Mouse (Mus musculus): Measurements from ENCODE around the gene Atxn1. TPM values are rescaled to one million over a fixed set of nuclear protein-coding genes. Genes with fewer than 3 reads are reported as not detected.

Atxn1 gene
- polyA plus RNA-seq, 1 experiment from 2014 or later = 11.9 TPM

DNA sequence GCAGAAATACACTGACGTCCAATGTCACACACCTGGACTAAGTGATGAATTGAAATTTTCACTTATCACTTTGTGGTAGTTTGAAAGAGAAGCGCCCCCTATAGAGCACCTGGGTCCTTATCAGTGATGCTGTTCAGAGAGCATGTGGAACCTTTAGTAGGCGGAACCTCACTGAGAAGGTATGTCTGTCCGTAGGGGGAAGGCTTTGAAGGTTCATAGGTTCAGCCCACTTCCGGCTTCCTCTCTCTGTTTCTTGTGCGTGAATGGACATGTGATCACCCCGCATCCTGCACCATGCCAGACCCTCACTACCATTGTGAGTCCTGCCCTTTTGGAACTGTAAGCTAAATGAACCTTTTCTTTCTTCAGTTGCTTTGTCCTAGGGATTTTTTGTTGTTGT is 29.0 kb downstream of the Atxn1 start:
- Histone ChIP-seq H3K36me3 (ENCODE audit: insufficient read depth, low read length) (no peaks in the 10 kb centered on the region), H3K9me3 (ENCODE audit: low read length) (no peaks in the 10 kb centered on the region), H3K4me2 (replicated peaks; ENCODE audit: low read depth, low read length) (no peak overlapping the region), H3K27me3 (replicated peaks; ENCODE audit: insufficient read depth, low read length) (no peaks in the 10 kb centered on the region), H3K4me3 (ENCODE audit: low read depth, low read length) (no peak overlapping the region), H3K4me1 (ENCODE audit: insufficient read depth, low read depth, low read length) (no peaks in the 10 kb centered on the region), H3K27ac (ENCODE audit: low read length) (no peak overlapping the region), H3K9ac (replicated peaks; ENCODE audit: low read depth) (no peak overlapping the region)
- DNase-seq (ENCODE audit: low spot score) (no peak), ATAC-seq (no peak)
- TF ChIP-seq CTCF (IDR thresholded peaks at IDR 0.05) (no peak), EP300 (IDR thresholded peaks at IDR 0.05) (no peak)
- WGBS = 67% methylated on average over 7 of the region's 7 CpGs

DNA sequence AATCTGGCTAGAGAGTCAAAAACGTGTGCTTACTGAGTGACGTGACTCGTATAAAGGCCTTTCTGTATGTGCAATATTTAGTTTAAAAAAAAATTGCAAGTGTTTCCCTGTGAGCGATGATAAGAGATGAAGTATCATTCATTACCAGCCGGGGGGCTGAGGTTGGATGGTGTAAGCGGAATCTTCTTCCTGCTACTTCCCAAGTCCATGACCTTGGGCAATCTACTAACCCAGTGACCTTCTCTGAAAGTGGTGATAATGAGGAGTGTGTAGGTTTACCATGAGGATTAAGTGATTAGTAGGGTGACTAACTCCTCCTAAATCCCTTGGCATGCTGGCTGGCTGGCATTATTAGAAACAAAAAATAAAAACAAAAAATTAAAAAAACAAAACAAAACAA is 30.0 kb downstream of the Atxn1 start:
- H3K36me3 ChIP-seq (ENCODE audit: insufficient read depth, low read length) = no peaks in the 10 kb centered on the region
- no peak for TF ChIP-seq CTCF (IDR thresholded peaks at IDR 0.05)
- TF ChIP-seq EP300 (IDR thresholded peaks at IDR 0.05) = no peak
- no peak overlapping the region for H3K4me2 ChIP-seq (replicated peaks; ENCODE audit: low read depth, low read length)
- no peak overlapping the region for H3K4me3 ChIP-seq (ENCODE audit: low read depth, low read length)
- WGBS = 42% methylated on average over 6 of the region's 6 CpGs
- H3K4me1 ChIP-seq (ENCODE audit: insufficient read depth, low read depth, low read length) = no peaks in the 10 kb centered on the region
- ATAC-seq (no peak), DNase-seq (ENCODE audit: low spot score) (no peak)
- H3K9ac ChIP-seq (replicated peaks; ENCODE audit: low read depth) = no peak overlapping the region
- no peaks in the 10 kb centered on the region for H3K27me3 ChIP-seq (replicated peaks; ENCODE audit: insufficient read depth, low read length)
- no peaks in the 10 kb centered on the region for H3K9me3 ChIP-seq (ENCODE audit: low read length)
- no peak overlapping the region for H3K27ac ChIP-seq (ENCODE audit: low read length)

DNA sequence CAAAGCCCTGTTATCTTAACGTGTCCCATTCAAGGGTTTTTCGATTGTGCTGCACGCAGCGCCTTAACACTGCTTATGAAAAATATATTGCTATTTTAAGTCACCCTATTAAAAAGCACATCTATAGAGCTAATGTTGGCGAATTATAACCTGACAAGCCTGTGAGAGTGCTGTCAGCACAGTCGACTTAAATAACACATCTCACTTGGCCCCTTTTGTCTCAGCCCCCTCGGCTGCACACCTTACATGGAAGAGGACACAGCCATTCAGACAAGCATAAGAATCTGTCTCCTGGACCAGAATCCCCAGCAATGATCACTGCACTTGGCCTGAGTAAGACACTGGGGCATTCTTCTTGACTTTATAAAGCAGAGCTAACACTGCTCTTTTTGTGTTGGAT is 30.7 kb downstream of the Atxn1 start:
- H3K27ac ChIP-seq (ENCODE audit: low read length) = no peak overlapping the region
- no peaks in the 10 kb centered on the region for H3K9me3 ChIP-seq (ENCODE audit: low read length)
- H3K4me1 ChIP-seq (ENCODE audit: insufficient read depth, low read depth, low read length) = no peaks in the 10 kb centered on the region
- no peaks in the 10 kb centered on the region for H3K27me3 ChIP-seq (replicated peaks; ENCODE audit: insufficient read depth, low read length)
- DNase-seq (ENCODE audit: low spot score) (no peak), ATAC-seq (no peak)
- H3K4me3 ChIP-seq (ENCODE audit: low read depth, low read length) = no peak overlapping the region
- no peak overlapping the region for H3K9ac ChIP-seq (replicated peaks; ENCODE audit: low read depth)
- no peak overlapping the region for H3K4me2 ChIP-seq (replicated peaks; ENCODE audit: low read depth, low read length)
- TF ChIP-seq CTCF (IDR thresholded peaks at IDR 0.05) (no peak), EP300 (IDR thresholded peaks at IDR 0.05) (no peak)
- 63% methylated on average over 7 of the region's 7 CpGs for WGBS
- no peaks in the 10 kb centered on the region for H3K36me3 ChIP-seq (ENCODE audit: insufficient read depth, low read length)

DNA sequence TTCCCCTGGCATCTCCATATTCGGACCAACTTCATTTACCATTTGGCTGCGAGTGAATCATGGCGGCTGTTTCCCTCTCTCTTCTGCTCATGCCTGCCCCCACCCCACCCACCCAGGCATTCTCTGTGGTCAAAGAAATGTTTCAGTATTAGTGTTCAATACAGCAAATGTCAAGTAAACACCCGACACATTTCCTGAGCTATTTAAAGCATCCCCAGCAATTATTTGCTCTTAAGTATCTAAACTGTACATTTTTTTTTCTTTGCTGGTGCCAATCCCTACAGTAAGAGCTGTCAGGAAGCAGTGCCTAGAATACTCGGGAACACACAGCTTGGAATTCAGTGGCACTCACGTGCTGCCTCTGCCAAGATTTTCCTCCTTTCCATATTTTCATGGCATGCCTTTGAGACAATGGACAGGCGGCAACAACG is 32.3 kb downstream of the Atxn1 start:
- H3K4me1 ChIP-seq (ENCODE audit: insufficient read depth, low read depth, low read length) = no peaks in the 10 kb centered on the region
- H3K27ac ChIP-seq (ENCODE audit: low read length) = no peak overlapping the region
- no peak overlapping the region for H3K4me2 ChIP-seq (replicated peaks; ENCODE audit: low read depth, low read length)
- no peaks in the 10 kb centered on the region for H3K27me3 ChIP-seq (replicated peaks; ENCODE audit: insufficient read depth, low read length)
- no peaks in the 10 kb centered on the region for H3K9me3 ChIP-seq (ENCODE audit: low read length)
- H3K4me3 ChIP-seq (ENCODE audit: low read depth, low read length) = no peak overlapping the region
- H3K9ac ChIP-seq (replicated peaks; ENCODE audit: low read depth) = no peak overlapping the region
- no peak for DNase-seq (ENCODE audit: low spot score)
- 48% methylated on average over 8 of the region's 8 CpGs for WGBS
- no peak for TF ChIP-seq EP300 (IDR thresholded peaks at IDR 0.05)
- no peak for TF ChIP-seq CTCF (IDR thresholded peaks at IDR 0.05)
- ATAC-seq = no peak
- H3K36me3 ChIP-seq (ENCODE audit: insufficient read depth, low read length) = no peaks in the 10 kb centered on the region

DNA sequence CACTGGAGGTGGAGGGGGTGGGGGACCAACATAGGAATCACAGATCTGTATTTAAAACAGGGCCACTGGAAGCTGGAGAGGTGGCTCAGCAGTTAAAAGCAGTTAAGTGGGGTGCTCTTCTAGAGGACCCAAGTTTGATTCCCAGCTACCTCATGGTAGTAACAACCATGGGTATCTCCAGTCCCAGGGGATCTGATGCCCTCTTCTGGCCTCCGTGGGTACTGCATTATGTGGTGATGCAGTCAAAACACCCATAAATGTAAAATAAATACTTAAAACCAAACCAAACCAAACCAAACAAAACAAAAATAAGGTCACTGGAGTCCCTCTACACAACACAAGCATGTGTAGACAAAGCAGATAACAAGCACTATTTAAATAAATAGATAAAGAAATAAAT is 32.9 kb downstream of the Atxn1 start:
- Histone ChIP-seq H3K36me3 (ENCODE audit: insufficient read depth, low read length) (no peaks in the 10 kb centered on the region), H3K9ac (replicated peaks; ENCODE audit: low read depth) (no peak overlapping the region), H3K27me3 (replicated peaks; ENCODE audit: insufficient read depth, low read length) (no peaks in the 10 kb centered on the region), H3K4me2 (replicated peaks; ENCODE audit: low read depth, low read length) (no peak overlapping the region), H3K4me3 (ENCODE audit: low read depth, low read length) (no peak overlapping the region), H3K4me1 (ENCODE audit: insufficient read depth, low read depth, low read length) (no peaks in the 10 kb centered on the region), H3K27ac (ENCODE audit: low read length) (no peak overlapping the region), H3K9me3 (ENCODE audit: low read length) (no peaks in the 10 kb centered on the region)
- DNase-seq (ENCODE audit: low spot score) = no peak
- peak; percentile 58 for TF ChIP-seq CTCF (IDR thresholded peaks at IDR 0.05)
- no peak for TF ChIP-seq EP300 (IDR thresholded peaks at IDR 0.05)
- no peak for ATAC-seq
- WGBS = 55% methylated on average over 1 of the region's 1 CpGs

DNA sequence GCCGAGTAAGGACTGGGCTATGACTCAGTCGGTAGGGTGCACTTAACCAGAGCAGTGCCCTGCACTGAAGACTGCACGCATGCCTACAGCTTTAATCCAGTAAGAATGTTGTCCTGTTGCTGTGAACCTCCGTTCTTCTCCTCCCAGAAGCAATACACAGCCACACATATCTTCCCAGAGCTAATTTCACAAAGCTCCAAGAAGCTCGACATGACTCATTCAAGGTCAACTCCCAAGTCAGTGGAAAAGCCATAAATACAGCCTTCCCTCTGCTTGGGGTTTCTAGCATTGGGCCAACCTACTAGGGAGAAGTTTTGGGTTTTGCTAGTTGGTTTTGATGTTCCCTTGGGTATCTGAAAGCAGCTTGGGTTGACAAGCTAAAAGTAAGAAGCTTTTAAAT is 33.6 kb downstream of the Atxn1 start:
- WGBS = 81% methylated on average over 5 of the region's 5 CpGs
- no peak for DNase-seq (ENCODE audit: low spot score)
- no peaks in the 10 kb centered on the region for H3K4me1 ChIP-seq (ENCODE audit: insufficient read depth, low read depth, low read length)

DNA sequence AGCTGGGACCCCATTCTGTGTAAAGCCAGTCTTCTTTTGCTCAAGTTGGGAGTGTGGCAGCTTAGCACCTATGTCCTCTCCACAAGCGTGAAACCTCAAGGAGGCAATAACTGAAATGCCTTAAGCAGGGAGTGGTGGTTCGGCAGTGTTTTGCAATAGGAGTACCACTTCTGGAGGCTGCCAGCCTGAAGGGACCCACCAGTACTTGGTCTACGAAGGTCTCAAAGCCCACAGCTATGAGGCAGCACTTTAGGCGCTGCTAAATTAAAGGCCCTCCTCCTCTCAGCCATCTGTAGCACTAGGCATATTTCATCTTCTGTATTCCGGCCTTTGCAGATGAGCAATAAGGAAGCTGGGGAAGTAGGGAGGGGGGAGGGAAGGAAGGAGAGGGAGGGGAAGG is 35.1 kb downstream of the Atxn1 start:
- H3K4me1 ChIP-seq (ENCODE audit: insufficient read depth, low read depth, low read length) = no peaks in the 10 kb centered on the region; the same call in 1 of the 2 replicates
- H3K9me3 ChIP-seq (ENCODE audit: low read length) = no peaks in the 10 kb centered on the region
- H3K27me3 ChIP-seq (replicated peaks; ENCODE audit: insufficient read depth, low read length) = no peaks in the 10 kb centered on the region
- peak overlapping the region; percentile 74 for H3K27ac ChIP-seq (ENCODE audit: low read length)
- TF ChIP-seq EP300 (IDR thresholded peaks at IDR 0.05) (peak; percentile 65), CTCF (IDR thresholded peaks at IDR 0.05) (no peak)
- no peaks in the 10 kb centered on the region for H3K36me3 ChIP-seq (ENCODE audit: insufficient read depth, low read length)
- no peak overlapping the region for H3K4me3 ChIP-seq (ENCODE audit: low read depth, low read length)
- peak; percentile 93 for ATAC-seq
- no peak overlapping the region for H3K9ac ChIP-seq (replicated peaks; ENCODE audit: low read depth)
- no peak overlapping the region for H3K4me2 ChIP-seq (replicated peaks; ENCODE audit: low read depth, low read length)
- DNase-seq (ENCODE audit: low spot score) = peak; percentile 83
- 25% methylated on average over 5 of the region's 5 CpGs for WGBS

More for the DNA sequence above, 33.6 kb downstream of the Atxn1 start:
- Histone ChIP-seq H3K9me3 (ENCODE audit: low read length) (no peaks in the 10 kb centered on the region), H3K36me3 (ENCODE audit: insufficient read depth, low read length) (no peaks in the 10 kb centered on the region), H3K9ac (replicated peaks; ENCODE audit: low read depth) (no peak overlapping the region), H3K4me2 (replicated peaks; ENCODE audit: low read depth, low read length) (no peak overlapping the region), H3K27me3 (replicated peaks; ENCODE audit: insufficient read depth, low read length) (no peaks in the 10 kb centered on the region), H3K4me3 (ENCODE audit: low read depth, low read length) (no peak overlapping the region), H3K27ac (ENCODE audit: low read length) (no peak overlapping the region)
- no peak for ATAC-seq
- no peak for TF ChIP-seq CTCF (IDR thresholded peaks at IDR 0.05)
- no peak for TF ChIP-seq EP300 (IDR thresholded peaks at IDR 0.05)

Measured in lung, postnatal 0 days (tissue).